Mouse (Mus musculus) natural killer cell, adult 2 months (primary cell): Measurements from ENCODE around the gene Rybp.

Experiments
- DNase-seq, 2 experiments: peaks; one replicate each; pipeline ENCODE4 v3.0.0; 2022; ENCODE audit warnings: low spot score in 2 of 2

Gene Rybp

DNA sequence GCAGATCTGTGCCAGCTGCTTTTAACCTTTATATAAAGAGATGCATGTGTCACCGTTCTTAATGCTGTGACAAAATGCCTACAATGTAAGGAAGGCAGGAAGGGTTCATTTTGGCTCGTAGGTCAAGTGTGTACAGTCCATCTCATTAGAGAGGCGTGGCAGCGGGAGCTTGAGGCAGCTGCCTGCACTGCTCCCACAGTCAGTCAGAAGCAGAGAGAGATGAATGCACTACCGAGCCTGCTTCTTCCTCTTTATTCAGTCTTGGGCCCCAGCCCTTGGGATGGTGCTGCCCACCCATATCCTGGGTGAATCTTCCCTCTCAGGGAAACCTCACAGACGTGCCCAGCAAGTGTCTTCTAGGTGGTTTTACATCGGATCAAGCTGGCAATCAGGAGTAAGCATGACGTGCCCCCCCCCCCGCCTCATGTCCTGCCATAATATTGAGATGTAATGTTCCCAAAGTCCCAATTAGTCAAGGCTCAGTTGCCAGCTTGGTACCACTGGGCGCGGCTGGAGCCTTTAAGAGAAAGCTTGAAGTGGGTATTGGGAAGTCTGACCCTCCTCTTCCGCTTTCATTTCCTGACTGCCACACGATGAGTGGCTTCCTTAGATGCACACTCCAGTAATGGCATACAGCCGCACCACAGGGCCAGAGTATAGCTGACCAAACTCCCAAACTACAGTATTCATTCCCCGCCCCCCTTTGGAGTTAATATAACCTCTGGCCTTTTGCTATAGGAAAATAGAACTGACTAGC is 96.3 kb downstream of the Rybp start:
- no peak for DNase-seq

DNA sequence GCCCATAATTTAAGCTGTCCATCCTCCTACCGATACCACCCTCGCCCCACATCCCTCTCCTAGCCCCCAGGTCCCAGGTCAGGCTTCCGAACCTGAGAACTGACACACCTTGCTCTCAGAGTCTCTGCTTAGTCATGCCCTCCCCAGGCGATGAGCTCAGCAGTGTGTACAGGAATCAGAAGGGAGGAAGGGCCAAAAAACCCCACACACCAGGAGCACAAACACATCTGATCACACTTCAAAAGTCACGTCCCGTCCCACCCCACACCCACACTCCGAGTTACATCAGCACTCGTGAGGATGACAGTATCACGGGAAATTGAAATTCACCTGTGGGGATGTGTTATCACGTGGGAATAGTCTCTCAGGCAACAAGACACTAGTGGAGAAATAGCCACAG is 97.0 kb downstream of the Rybp start:
- DNase-seq, result no peak

DNA sequence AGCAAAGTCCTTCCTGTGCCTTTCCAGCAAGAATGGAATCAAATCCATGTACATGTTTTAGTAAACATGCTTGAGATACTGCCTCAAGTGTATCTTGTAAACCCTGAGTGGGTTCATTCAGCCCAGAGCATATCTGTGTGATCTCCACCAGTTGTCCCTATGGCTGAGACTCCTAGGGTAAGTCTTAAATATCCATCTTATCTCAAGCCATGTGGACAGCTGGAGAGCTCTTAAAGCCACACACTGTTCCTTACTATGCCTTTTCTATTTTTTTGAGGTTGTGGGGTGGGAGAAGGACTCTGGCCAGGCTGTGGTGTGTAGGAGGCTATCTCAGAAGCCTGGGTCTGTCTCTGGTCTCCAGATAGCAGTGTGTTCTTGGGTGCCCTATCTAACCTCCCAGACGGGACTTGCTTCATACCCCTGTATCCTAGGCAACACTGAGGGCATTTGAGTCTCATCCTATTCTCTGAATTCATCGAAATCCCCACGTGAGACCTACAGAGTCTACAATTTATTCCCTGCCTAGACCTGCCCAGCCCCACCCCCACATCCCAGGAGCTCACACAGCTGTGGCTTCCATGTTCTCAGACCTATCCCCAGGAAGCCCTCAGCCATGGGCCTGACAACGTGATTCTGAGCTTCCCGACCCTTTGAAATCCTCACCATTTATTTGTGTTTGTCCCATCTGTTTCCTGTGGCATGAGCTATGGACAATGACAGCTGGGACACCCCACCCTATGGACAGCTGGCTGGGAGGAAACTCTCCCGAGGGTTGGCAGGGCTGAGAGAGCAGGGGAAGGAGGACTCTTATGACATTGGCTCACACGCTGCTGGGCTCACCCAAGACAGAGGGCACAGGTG is 98.2 kb downstream of the Rybp start:
- DNase-seq, result no peak

DNA sequence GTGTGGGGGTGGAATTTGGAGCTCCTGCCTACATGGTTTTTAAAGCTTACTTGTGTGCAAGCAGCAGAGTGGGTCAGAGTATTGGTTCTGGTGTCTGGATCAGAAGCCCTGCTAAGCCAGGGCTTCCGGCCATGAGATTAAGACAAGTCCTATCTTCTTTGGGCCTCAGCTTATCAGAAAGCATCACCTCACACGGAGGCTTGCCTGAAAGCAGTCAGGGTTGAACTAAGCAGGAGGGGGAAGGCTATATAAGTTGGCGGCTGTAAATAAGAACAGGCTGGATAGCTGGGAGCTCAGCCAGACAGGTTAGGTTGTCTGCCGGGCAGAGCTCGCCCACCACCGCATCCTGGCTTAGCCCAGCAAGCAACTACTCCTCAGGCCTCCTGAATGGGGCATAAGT is 99.5 kb downstream of the Rybp start:
- DNase-seq, result no peak

DNA sequence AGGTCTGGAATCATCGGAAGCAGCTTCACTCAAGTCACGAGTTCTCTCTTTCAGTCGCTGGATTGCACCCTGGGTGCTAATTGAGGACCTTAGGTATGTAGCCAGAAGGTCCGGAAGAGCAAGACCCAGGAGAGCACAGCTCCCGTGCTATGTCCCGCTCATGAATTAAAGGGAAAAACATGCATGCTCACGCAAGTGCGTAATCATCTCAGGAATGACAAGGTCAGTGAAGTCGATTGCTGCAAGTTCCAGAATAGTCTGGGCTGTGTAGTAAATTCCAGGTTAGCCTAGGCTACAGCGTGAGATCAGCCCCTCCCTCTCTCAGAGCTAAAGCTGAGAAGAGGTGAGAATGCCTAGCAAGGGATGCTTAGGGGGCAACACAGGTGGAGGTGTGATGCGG is 100.5 kb downstream of the Rybp start:
- DNase-seq, result no peak

DNA sequence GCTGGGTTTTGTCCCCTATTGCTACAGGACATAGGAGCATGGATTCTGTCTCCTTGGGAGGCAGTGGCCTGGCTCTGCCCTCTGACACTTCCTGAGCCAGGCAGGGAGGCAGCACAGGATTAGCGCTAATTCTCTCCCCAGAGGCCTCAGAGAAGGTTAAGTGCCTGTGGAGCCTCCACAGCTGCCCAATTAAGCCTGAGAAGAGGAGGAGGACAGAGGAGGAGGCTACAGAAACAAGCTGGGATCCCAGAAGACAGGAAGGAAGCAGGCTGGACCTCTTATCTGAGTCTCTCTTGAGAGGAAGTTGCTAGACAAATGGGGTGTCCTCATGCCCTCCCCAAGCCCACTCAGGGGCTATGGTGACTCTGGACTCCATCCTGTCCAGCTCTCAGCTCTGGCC is 101.8 kb downstream of the Rybp start:
- no peak for DNase-seq

- DNase-seq, result no peak
These were observed 103.9 kb downstream of the Rybp start for GRCm38 (mm10) chr6:100183344-100183743.

GRCm38 (mm10) chr6:100180883-100181262 is 106.4 kb downstream of the Rybp start:
- no peak for DNase-seq

DNA sequence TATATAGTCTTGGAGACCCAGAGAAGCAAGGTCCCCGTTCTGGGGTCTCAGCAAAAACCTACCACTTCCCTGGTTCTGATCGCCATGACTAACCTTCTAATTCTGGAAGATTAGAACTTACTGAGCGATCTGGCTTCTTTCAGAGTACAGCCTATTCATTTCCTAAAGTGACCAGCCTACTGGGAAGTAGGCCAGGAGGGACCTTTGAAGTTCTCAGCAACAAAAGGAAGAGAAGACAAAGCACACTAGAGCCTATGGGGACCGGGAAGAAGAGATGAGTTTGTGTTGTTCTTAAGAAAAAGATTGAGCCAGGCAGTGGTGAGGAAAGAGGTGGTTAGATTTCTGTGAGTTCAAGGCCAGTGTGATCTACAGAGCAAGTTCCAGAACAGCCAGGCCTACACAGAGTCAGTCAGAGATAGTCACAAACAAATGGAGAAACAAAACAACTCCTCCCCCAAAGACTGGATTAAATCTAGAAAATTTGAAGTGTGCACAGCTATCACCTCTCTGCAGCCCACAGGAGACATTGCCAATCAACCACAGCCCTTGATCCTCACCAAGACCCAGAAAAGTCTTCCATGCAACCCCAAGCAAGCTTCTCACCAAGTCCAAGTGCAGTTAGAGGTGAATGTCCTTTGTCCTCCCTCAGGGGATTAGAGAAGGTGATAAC is 106.9 kb downstream of the Rybp start:
- no peak for DNase-seq

GRCm38 (mm10) chr6:100178830-100179229 is 108.5 kb downstream of the Rybp start:
- no peak for DNase-seq
